ENCODE assay signal across 11 mouse cellular contexts in genomic region chr8:117372070-117372469, GRCm38 (mm10).
A peak's percentile ranks its signal among the peaks of the same experiment; 100 is the strongest.
DNase-seq lines count a peak whose midpoint lies in the region; ATAC-seq lines count a peak whose summit lies in the region.
"Had no signal": no experiment of that assay in that cellular context is flagged by ENCODE, and none has a peak within 500 bp of the region (broad histone marks: within the 10 kb centered on the region; RNA-seq: fewer than 3 reads in every experiment).

No protein-coding gene starts in this region.

- no peaks in the 10 kb centered on the region for H3K27me3 ChIP-seq in forebrain, embryonic 13.5 days
- no peaks in the 10 kb centered on the region for H3K27me3 ChIP-seq in neural tube, embryonic 15.5 days (replicated peaks)
- H3K27me3 ChIP-seq: embryonic facial prominence, embryonic 15.5 days had no signal

- intact Hi-C loops in heart, postnatal 25 days (cut with DNase I), result no loop called here

- H3K36me3 ChIP-seq in forebrain, embryonic 13.5 days (ENCODE audit: poor library complexity, severe bottlenecking), result no peaks in the 10 kb centered on the region
- no peaks in the 10 kb centered on the region for H3K36me3 ChIP-seq in neural tube, embryonic 15.5 days
- H3K36me3 ChIP-seq: embryonic facial prominence, embryonic 15.5 days had no signal

- DNase-seq in embryo, embryonic 10.5 days (ENCODE audit: low spot score), result peak; percentile 29
- no peak for DNase-seq in embryo, embryonic 11 days
- DNase-seq in layer of hippocampus, postnatal 14 days (ENCODE audit: low spot score in 2 of 2), result peak; percentile 52 to 62
- no peak for DNase-seq in adrenal gland, postnatal 4 days (ENCODE audit: low spot score in 2 of 2)
- no peak for DNase-seq in cerebellum, adult 18-20 months
- no peak for DNase-seq in heart, postnatal 25 days (ENCODE audit: low spot score)
- DNase-seq: adrenal gland, adult 8-10 months; thymus, postnatal 4 days had no signal

- H3K4me1 ChIP-seq in forebrain, embryonic 13.5 days, result peaks cover 55% of the 10 kb centered on the region
- H3K4me1 ChIP-seq in neural tube, embryonic 15.5 days, result peaks cover 81% of the 10 kb centered on the region

- H3K4me2 ChIP-seq in forebrain, embryonic 13.5 days, result no peak overlapping the region
- H3K4me2 ChIP-seq in neural tube, embryonic 15.5 days, result no peak overlapping the region
- H3K4me2 ChIP-seq: embryonic facial prominence, embryonic 15.5 days had no signal

- 65% methylated on average over 12 of the region's 12 CpGs for WGBS in forebrain, embryonic 13.5 days
- 60% methylated on average over 12 of the region's 12 CpGs for WGBS in neural tube, embryonic 15.5 days

- H3K27ac ChIP-seq in forebrain, embryonic 13.5 days, result peak overlapping the region; percentile 60
- H3K27ac ChIP-seq in neural tube, embryonic 15.5 days (replicated peaks), result peak overlapping the region; percentile 28

- peak overlapping the region; percentile 37 for H3K9ac ChIP-seq in forebrain, embryonic 13.5 days
- H3K9ac ChIP-seq in neural tube, embryonic 15.5 days (replicated peaks), result no peak overlapping the region
- H3K9ac ChIP-seq: embryonic facial prominence, embryonic 15.5 days had no signal

- H3K4me3 ChIP-seq in forebrain, embryonic 13.5 days, result no peak overlapping the region
- H3K4me3 ChIP-seq in neural tube, embryonic 15.5 days (replicated peaks), result no peak overlapping the region
- H3K4me3 ChIP-seq: embryonic facial prominence, embryonic 15.5 days had no signal

- peak; percentile 70 for ATAC-seq in forebrain, embryonic 13.5 days
- ATAC-seq in neural tube, embryonic 15.5 days (ENCODE audit: low FRiP score), result no peak

- no peaks in the 10 kb centered on the region for H3K9me3 ChIP-seq in forebrain, embryonic 13.5 days (replicated peaks)
- no peaks in the 10 kb centered on the region for H3K9me3 ChIP-seq in neural tube, embryonic 15.5 days (replicated peaks)
- H3K9me3 ChIP-seq: embryonic facial prominence, embryonic 15.5 days had no signal

Comparison
In these comparisons a context has a peak if more than half of its experiments do, and no peak if none do; other contexts are left out.
1. DNase-seq: peak in embryo, embryonic 10.5 days (single experiment) and layer of hippocampus, postnatal 14 days (2 of 2); none in embryo, embryonic 11 days (single experiment), adrenal gland, postnatal 4 days (0 of 2), cerebellum, adult 18-20 months (0 of 2) and heart, postnatal 25 days (single experiment).